In the genomic region with DNA sequence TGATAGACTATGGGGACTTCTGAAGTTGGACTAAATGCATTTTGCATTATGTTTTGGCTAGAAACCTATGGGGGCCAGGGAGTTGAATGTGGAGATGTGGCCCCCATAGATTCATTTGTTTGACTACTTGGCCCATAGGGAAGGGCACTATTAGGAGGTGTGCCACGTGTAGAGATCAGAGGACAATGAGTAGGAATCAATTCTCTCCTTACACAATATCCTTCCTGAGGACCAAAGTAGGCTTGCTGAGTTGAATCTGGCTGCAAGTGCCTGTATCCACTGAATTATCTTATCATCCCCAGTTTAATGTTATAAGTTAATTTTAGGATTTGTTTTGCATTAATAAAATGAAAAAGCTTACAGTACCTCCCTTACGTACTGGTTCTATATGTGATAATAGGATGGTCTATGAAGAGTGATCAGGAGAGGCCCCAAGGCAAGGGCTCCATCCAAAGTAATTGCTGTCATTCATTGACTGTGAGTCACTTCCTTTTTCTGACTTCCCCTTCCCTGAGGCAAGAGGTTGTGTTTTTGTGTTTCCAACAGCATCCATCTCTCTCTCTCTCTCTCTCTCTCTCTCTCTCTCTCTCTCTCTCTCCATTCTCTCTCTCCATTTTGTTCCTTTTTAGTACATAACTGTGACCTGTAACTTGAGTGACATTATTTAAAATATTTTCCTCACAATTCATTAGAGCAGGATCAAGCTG, we compare ENCODE assay signal across 15 mouse cellular contexts.
"Had no signal": no experiment of that assay in that cellular context is flagged by ENCODE, and none has a peak within 500 bp of the region (broad histone marks: within the 10 kb centered on the region; RNA-seq: fewer than 3 reads in every experiment).

No protein-coding gene starts in this region.

- H3K4me3 ChIP-seq: limb, embryonic 13.5 days; midbrain, embryonic 12.5 days had no signal

- DNase-seq: kidney, adult 9 months; kidney, postnatal 36 days; left cerebral cortex, postnatal 4 days; lung, adult 2 months; lung, postnatal 10 days; lung, postnatal 4 days; right cerebral cortex, postnatal 4 days; spleen, adult 18-20 months; thymus, adult 18-20 months; thymus, postnatal 14 days had no signal

- H3K27me3 ChIP-seq: limb, embryonic 13.5 days; midbrain, embryonic 12.5 days had no signal

- H3K27ac ChIP-seq: kidney, postnatal 0 days; limb, embryonic 13.5 days; liver, embryonic 14.5 days; midbrain, embryonic 12.5 days had no signal

- H3K9ac ChIP-seq: limb, embryonic 13.5 days; liver, embryonic 14.5 days; midbrain, embryonic 12.5 days had no signal

- H3K4me2 ChIP-seq: limb, embryonic 13.5 days; midbrain, embryonic 12.5 days had no signal

- H3K4me1 ChIP-seq: limb, embryonic 13.5 days; midbrain, embryonic 12.5 days had no signal

- H3K9me3 ChIP-seq: limb, embryonic 13.5 days; midbrain, embryonic 12.5 days had no signal

- H3K36me3 ChIP-seq: limb, embryonic 13.5 days; midbrain, embryonic 12.5 days had no signal

- ATAC-seq: midbrain, embryonic 16.5 days had no signal
